Mouse (Mus musculus): Measurements from ENCODE around the gene Rbbp8nl.

DNA sequence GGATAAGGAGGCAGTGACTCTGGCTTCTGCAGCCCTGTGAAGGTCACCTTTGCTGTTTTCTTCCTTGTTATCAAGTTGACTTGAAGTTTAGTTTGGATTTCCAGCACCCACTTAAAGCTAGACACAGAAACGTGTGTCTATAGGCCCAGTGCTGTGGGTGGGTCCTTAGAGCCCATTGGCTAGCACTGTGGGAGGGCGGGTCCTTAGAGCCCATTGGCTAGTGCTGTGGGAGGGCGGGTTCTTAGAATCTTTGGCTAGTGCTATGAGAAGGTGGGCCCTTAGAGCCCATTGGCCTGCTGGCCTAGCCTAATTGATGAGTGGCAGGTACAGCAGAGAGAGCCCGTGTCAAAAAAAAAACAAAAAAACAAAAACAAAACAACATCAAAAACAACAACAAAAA is 30.5 kb upstream of the Rbbp8nl start:
- TF ChIP-seq CTCF (IDR thresholded peaks at IDR 0.05; ENCODE audit: low read depth, low read length) (no peak), POLR2A (IDR thresholded peaks at IDR 0.05; ENCODE audit: borderline replicate concordance, low read depth, low read length) (no peak)
